Mouse (Mus musculus) CH12.LX (cell line): ENCODE results near the gene H2al1m. TPM values are rescaled to one million over a fixed set of nuclear protein-coding genes. Genes with fewer than 3 reads are reported as not detected.
"Not testable (repeated sequence)": the region's sequence is repeated elsewhere in the genome, so short reads cannot be mapped to it uniquely, and the experiment has no call there.

Source experiments
- DNase-seq: peaks from one replicate; pipeline ENCODE4 v3.0.0-alpha.2; 2013; ENCODE audit errors: extremely low read depth
- H3K27ac ChIP-seq: 2 replicates; pipeline ENCODE4 v1.5.1; 2012; ENCODE audit warnings: low read depth, mild to moderate bottlenecking, control low read depth, moderate library complexity; ENCODE audit not compliant: insufficient read depth
- H3K27me3 ChIP-seq: replicated peaks from 2 replicates; pipeline ENCODE3; 2012; ENCODE audit warnings: inconsistent platforms
- H3K36me3 ChIP-seq, 2 experiments: replicated peaks in 1 of 2; 2 replicates each; pipeline versions ENCODE3 to v1.6.1; 2012; ENCODE audit warnings: inconsistent platforms in 1 of 2, low read length in 1 of 2, mild to moderate bottlenecking in 1 of 2, mixed read lengths in 1 of 2, moderate library complexity in 1 of 2; ENCODE audit not compliant: control insufficient read depth in 1 of 2, insufficient read depth in 1 of 2
- H3K4me1 ChIP-seq, 2 experiments: 2 replicates each; pipeline ENCODE4 v1.6.1; 2012; ENCODE audit warnings: inconsistent platforms in 1 of 2, moderate library complexity in 1 of 2; ENCODE audit not compliant: insufficient read depth in 2 of 2, control insufficient read depth in 1 of 2
- H3K4me2 ChIP-seq: 2 replicates; pipeline ENCODE4 v1.6.1; 2012; ENCODE audit warnings: low read depth, mild to moderate bottlenecking, control low read depth; ENCODE audit not compliant: poor library complexity, insufficient read depth, severe bottlenecking
- H3K4me3 ChIP-seq, 3 experiments: fragments of 150-350 bp in 1 of 3; sonication (generic) in 1 of 3; replicated peaks in 1 of 3; 2 replicates each; pipeline versions ENCODE3 to v1.5.1; 2011 to 2012; ENCODE audit warnings: low read depth in 2 of 3, low read length in 2 of 3, mild to moderate bottlenecking in 2 of 3, moderate library complexity in 2 of 3, control low read depth in 1 of 3, improper control_type of control experiment in 1 of 3, inconsistent platforms in 1 of 3, mixed read lengths in 1 of 3; ENCODE audit not compliant: poor library complexity in 1 of 3
- H3K79me2 ChIP-seq: replicated peaks from 2 replicates; pipeline ENCODE4 v1.6.1; 2012; ENCODE audit warnings: mild to moderate bottlenecking, moderate library complexity; ENCODE audit not compliant: control insufficient read depth, poor library complexity, insufficient read depth, severe bottlenecking; ENCODE audit errors: extremely low read depth
- H3K9ac ChIP-seq: 2 replicates; pipeline ENCODE4 v1.6.1; 2012; ENCODE audit warnings: low read depth, mild to moderate bottlenecking, control low read depth, moderate library complexity; ENCODE audit not compliant: insufficient read depth
- H3K9me3 ChIP-seq: replicated peaks from 2 replicates; pipeline ENCODE3; 2012; ENCODE audit warnings: low read length, inconsistent platforms, mixed read lengths
- BHLHE40 ChIP-seq: IDR thresholded peaks from 2 replicates; pipeline ENCODE4 v1.6.1; 2011; ENCODE audit warnings: mild to moderate bottlenecking, low read depth, low read length, improper control_type of control experiment
- GABPA ChIP-seq: IDR thresholded peaks from 2 replicates; pipeline ENCODE4 v1.6.1; 2012; ENCODE audit warnings: low read depth, low read length, improper control_type of control experiment, inconsistent platforms; ENCODE audit not compliant: insufficient replicate concordance
- HCFC1 ChIP-seq: IDR thresholded peaks from 2 replicates; pipeline ENCODE4 v1.6.1; 2012; ENCODE audit warnings: low read depth, mild to moderate bottlenecking, inconsistent platforms, low read length, improper control_type of control experiment
- IRF4 ChIP-seq: IDR thresholded peaks from 2 replicates; pipeline ENCODE4 v1.6.1; 2014; ENCODE audit warnings: low read depth, mild to moderate bottlenecking, inconsistent platforms, low read length, improper control_type of control experiment
- JUND ChIP-seq: conservative IDR thresholded peaks from 2 replicates; pipeline ENCODE4 v1.6.1; 2011; ENCODE audit warnings: low read depth, low read length, improper control_type of control experiment
- KAT2A ChIP-seq: IDR thresholded peaks from 2 replicates; pipeline ENCODE4 v1.6.1; 2012; ENCODE audit warnings: low read length, improper control_type of control experiment, inconsistent platforms; ENCODE audit not compliant: insufficient replicate concordance
- MAZ ChIP-seq: IDR thresholded peaks from 2 replicates; pipeline ENCODE4 v1.6.1; 2012; ENCODE audit warnings: low read depth, mild to moderate bottlenecking, inconsistent platforms, low read length, improper control_type of control experiment, moderate library complexity
- NRF1 ChIP-seq: IDR thresholded peaks from 2 replicates; pipeline ENCODE4 v1.6.1; 2014; ENCODE audit warnings: low read depth, mild to moderate bottlenecking, inconsistent platforms, low read length, improper control_type of control experiment, moderate library complexity
- PAX5 ChIP-seq: IDR thresholded peaks from 2 replicates; pipeline ENCODE4 v1.6.1; 2012; ENCODE audit warnings: low read length, inconsistent platforms, mixed read lengths
- POLR2A ChIP-seq: IDR thresholded peaks from 2 replicates; pipeline ENCODE4 v1.6.1; 2011; ENCODE audit warnings: low read depth, mild to moderate bottlenecking, improper control_type of control experiment, low read length
- RAD21 ChIP-seq: IDR thresholded peaks from 2 replicates; pipeline ENCODE4 v1.6.1; 2011; ENCODE audit warnings: low read depth, mild to moderate bottlenecking, low read length, improper control_type of control experiment, moderate library complexity
- RCOR1 ChIP-seq: conservative IDR thresholded peaks from 2 replicates; pipeline ENCODE4 v1.6.1; 2012; ENCODE audit warnings: low read depth, mild to moderate bottlenecking, inconsistent platforms, low read length, improper control_type of control experiment
- SMC3 ChIP-seq: IDR thresholded peaks from 2 replicates; pipeline ENCODE4 v1.6.1; 2011; ENCODE audit warnings: low read depth, low read length, improper control_type of control experiment
- TCF12 ChIP-seq: IDR thresholded peaks from 2 replicates; pipeline ENCODE4 v1.6.1; 2014; ENCODE audit warnings: low read depth, mild to moderate bottlenecking, inconsistent platforms, low read length, improper control_type of control experiment
- USF2 ChIP-seq: conservative IDR thresholded peaks from 2 replicates; pipeline ENCODE4 v1.6.1; 2011; ENCODE audit warnings: low read depth, low read length, improper control_type of control experiment
- ZC3H11A ChIP-seq: IDR thresholded peaks from 2 replicates; pipeline ENCODE4 v1.6.1; 2012; ENCODE audit warnings: low read depth, mild to moderate bottlenecking, inconsistent platforms, low read length, improper control_type of control experiment
- ZMIZ1 ChIP-seq: IDR thresholded peaks from 2 replicates; pipeline ENCODE4 v1.6.1; 2012; ENCODE audit warnings: low read depth, mild to moderate bottlenecking, inconsistent platforms, low read length, improper control_type of control experiment
- dilution Hi-C: fragments of 300-500 bp; cut with MboI; formaldehyde crosslinking; loops from 2 replicates; pipeline ENCODE4 v1.14.3; 2020; ENCODE audit warnings: low sequenced_read_pairs; ENCODE audit not compliant: extremely low pct_unique_long_range_greater_than_20kb, extremely low pct_ligation_motif_present
- in situ Hi-C: fragments of 300-500 bp; cut with MboI; formaldehyde crosslinking; loops from 3 replicates; pipeline ENCODE4 v1.14.3; 2019; ENCODE audit warnings: low sequenced_read_pairs, low pct_ligation_motif_present, low pct_unique_long_range_greater_than_20kb, mixed read lengths
- polyA plus RNA-seq: library from polyadenylated mRNA; unstranded; fragments of >175 nt; gene quantifications from 2 replicates; pipeline ENCODE4 v1.2.1, GENCODE M21; 2012; ENCODE audit warnings: low read depth; ENCODE audit not compliant: insufficient read length
- total RNA-seq, 2 experiments: library from RNA; depleted of rRNA; stranded (reverse); fragments of 300-350 nt in 1 of 2; fragments of >200 nt in 1 of 2; gene quantifications; 2 replicates each; pipeline ENCODE4 v1.2.3; 2012 to 2014

H2al1m gene
- total RNA-seq (2012; rRNA removed) (0.50 TPM in 1 of 2 replicates, not detected in the other), total RNA-seq (2014; rRNA removed) (not detected in 2 replicates), polyA plus RNA-seq (not detected in 2 replicates)

DNA sequence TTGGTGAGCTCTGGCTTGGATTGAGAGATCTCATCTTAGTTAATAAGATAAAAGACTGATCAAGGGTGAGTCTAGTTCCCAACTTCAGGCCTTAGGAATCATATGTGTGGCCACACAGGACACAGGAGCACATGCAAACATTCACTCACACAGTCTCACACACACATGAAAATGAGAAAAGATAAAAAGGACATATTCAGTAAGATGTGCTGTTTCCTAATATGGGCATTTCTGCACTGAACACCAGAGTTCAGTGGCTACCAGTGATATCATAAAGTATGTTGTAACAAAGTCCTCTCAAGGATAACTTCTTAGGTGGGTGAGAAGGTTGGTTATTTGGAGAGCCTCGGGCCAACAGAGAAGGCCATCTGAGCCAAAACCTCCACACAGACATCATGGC, at the start of gene H2al1m:
Gene H2al1m, plus strand, starts transcription at position 301 of the 400 bp plus-strand sequence.
- dilution Hi-C loops, H3K36me3 ChIP-seq, H3K9ac ChIP-seq, H3K27ac ChIP-seq, in situ Hi-C loops, H3K4me1 ChIP-seq, H3K9me3 ChIP-seq, H3K4me3 ChIP-seq, H3K79me2 ChIP-seq, H3K27me3 ChIP-seq, H3K4me2 ChIP-seq, DNase-seq: not testable (repeated sequence)

DNA sequence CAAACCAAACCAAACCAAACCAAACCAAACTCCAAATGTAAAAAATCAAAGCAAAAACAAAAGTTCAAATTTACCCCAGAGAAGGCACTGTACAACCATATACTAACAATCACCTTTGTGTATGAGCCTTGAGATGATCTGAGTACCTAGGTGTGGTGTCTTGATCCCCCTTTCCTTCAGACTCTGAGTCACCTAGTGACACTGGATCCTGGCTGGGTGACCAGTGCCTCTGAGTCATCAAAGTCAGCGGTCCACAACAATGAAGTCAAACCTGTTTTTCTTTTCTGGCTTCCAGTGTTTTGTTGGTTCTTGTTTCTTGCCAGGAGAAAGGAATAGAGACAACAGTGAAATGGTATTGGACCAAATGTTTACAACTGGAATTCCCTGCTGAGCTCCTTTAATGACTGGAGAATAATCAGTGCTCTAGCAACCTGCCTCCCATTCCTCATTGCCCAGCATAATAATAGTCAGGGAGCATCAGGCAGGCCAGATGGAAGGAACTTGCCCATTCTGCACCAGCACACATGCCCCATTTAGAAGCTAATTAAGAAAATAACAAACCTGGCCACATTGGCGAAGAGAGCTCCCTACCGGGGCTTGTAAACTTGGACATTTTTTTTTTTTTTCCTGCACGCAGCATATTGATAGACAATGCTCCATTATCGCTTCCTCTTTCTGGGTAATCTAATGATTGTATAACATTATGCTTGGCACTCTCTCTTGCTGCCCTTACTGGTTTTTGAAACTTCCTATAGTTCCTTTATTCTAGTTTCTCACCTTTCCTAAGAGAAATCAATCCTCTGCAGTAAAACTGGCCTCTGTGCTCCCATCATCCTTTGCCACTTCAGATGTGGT, 42.6 kb upstream of the H2al1m start:
- no peak for TF ChIP-seq BHLHE40
- TF ChIP-seq PAX5: no peak
- no peak for TF ChIP-seq RCOR1
- TF ChIP-seq JUND: no peak
- no peak for TF ChIP-seq NRF1
- TF ChIP-seq MAZ: no peak
- no peak for TF ChIP-seq USF2
- no peak for TF ChIP-seq RAD21
- no peak for TF ChIP-seq HCFC1
- no peak for TF ChIP-seq POLR2A
- TF ChIP-seq SMC3: no peak
- TF ChIP-seq GABPA: no peak
- TF ChIP-seq ZMIZ1: no peak
- no peak for TF ChIP-seq IRF4
- no peak for TF ChIP-seq TCF12
- TF ChIP-seq ZC3H11A: no peak
- TF ChIP-seq KAT2A: no peak

More for the DNA sequence above, 42.6 kb upstream of the H2al1m start:
- no peak overlapping the region for H3K4me2 ChIP-seq
- no peaks in the 10 kb centered on the region for H3K79me2 ChIP-seq
- no peak overlapping the region for H3K9ac ChIP-seq
- in situ Hi-C loops (no loop called here), dilution Hi-C loops (no loop called here)
- no peaks in the 10 kb centered on the region for H3K9me3 ChIP-seq
- H3K4me3 ChIP-seq: no peak overlapping the region
- H3K27ac ChIP-seq: no peak overlapping the region
- DNase-seq: no peak
- H3K4me1 ChIP-seq: peaks cover 5 to 9% of the 10 kb centered on the region in 2 experiments; a peak in 2 of 4 replicates
- H3K27me3 ChIP-seq: no peaks in the 10 kb centered on the region
- H3K36me3 ChIP-seq: no peaks in the 10 kb centered on the region
